Mouse (Mus musculus) heart, embryonic 11.5 days (tissue): ENCODE data around the gene Adap2. TPM values are rescaled to one million over a fixed set of nuclear protein-coding genes. Genes with fewer than 3 reads are reported as not detected.
A peak's percentile ranks its signal among the peaks of the same experiment; 100 is the strongest.
"Not testable (repeated sequence)": the region's sequence is repeated elsewhere in the genome, so short reads cannot be mapped to it uniquely, and the experiment has no call there.

Experiments used
- ATAC-seq: fragments of 200-750 bp; cut with Nextera tagmentation; replicated peaks from 2 replicates; pipeline ENCODE4 v1.8.0; 2017; ENCODE audit warnings: moderate library complexity; ENCODE audit not compliant: insufficient number of reproducible peaks, low FRiP score, low TSS enrichment
- H3K27ac ChIP-seq: fragments of 300-500 bp; sonication (generic); 2 replicates; pipeline ENCODE4 v1.5.1; 2014; ENCODE audit warnings: mild to moderate bottlenecking, low read depth, low read length
- H3K27me3 ChIP-seq: fragments of 300-500 bp; sonication (generic); 2 replicates; pipeline ENCODE4 v1.6.1; 2014; ENCODE audit warnings: mild to moderate bottlenecking, low read length, mixed read lengths; ENCODE audit not compliant: control insufficient read depth, insufficient read depth
- H3K36me3 ChIP-seq: fragments of 300-500 bp; sonication (generic); 2 replicates; pipeline ENCODE4 v1.6.1; 2014; ENCODE audit warnings: mild to moderate bottlenecking, low read length, moderate library complexity, mixed read lengths; ENCODE audit not compliant: control insufficient read depth, insufficient read depth
- H3K4me1 ChIP-seq: fragments of 300-500 bp; sonication (generic); 2 replicates; pipeline ENCODE4 v1.6.1; 2014; ENCODE audit warnings: low read length; ENCODE audit not compliant: control insufficient read depth, insufficient read depth
- H3K4me2 ChIP-seq: fragments of 300-500 bp; sonication (generic); 2 replicates; pipeline ENCODE4 v1.6.1; 2014; ENCODE audit warnings: mild to moderate bottlenecking, moderate library complexity
- H3K4me3 ChIP-seq: fragments of 300-500 bp; sonication (generic); 2 replicates; pipeline ENCODE4 v1.5.1; 2014; ENCODE audit warnings: low read depth, low read length
- H3K9ac ChIP-seq: fragments of 300-500 bp; sonication (generic); 2 replicates; pipeline ENCODE4 v1.6.1; 2014; ENCODE audit warnings: mild to moderate bottlenecking, low read depth, low read length, moderate library complexity
- H3K9me3 ChIP-seq: fragments of 300-500 bp; sonication (generic); replicated peaks from 2 replicates; pipeline ENCODE4 v1.6.1; 2016; ENCODE audit warnings: low read length; ENCODE audit not compliant: control insufficient read depth
- WGBS: fragments of 180-500 bp; shearing (Covaris S2); extraction: QIAGEN DNeasy Blood & Tissue Kit; methylation state at CpG from one replicate; pipeline ENCODE4 v1.1.7; 2014; ENCODE audit not compliant: insufficient replicate concordance; 5-methylcytosine and 5-hydroxymethylcytosine counted together
- polyA plus RNA-seq: library from polyadenylated mRNA; unstranded; fragments of >200 nt; fragmentation: Nextera tagmentation; extraction: Ambion mirVana; gene quantifications from 2 replicates; pipeline ENCODE4 v1.2.1, GENCODE M21; 2014

Adap2 gene
- polyA plus RNA-seq, 1 experiment from 2014 or later: 0.73 TPM

DNA sequence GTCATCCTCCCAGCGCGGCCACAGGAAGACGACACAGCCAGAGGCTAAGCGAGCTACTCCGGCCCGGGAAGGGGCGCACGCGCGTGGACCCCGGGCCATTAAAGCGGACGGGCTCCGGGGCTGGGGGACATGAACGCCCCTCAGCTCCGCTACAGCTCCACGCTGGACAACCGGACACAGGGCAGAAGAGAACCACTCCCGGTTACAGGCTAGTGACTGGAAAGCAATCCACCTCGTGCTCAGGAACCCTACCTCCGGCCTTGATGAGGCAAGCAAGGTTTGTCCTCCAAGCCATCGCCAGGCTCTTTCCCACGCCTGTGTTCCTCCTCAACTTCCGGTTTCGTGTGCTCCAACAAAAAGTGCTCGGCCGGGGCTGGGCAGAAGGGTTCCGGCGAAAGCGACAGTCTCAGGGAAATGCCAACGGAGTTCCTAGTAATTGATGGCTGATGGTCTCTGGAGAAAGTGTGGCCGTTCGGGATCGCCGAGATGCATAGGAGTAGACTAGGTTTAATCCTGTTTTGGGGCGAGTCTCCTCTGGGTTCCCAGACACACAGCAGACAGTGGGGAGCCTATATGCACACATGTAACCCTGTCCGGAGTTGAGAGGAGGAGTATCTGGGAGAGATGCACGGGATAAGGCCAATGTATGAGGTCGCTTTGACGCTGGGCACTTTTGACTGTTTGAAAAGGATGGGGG lies 11.9 kb upstream of the Adap2 start, which contains the start of gene Tefm:
TSS of gene Tefm (minus strand) at position 351 of the 697 bp plus-strand sequence.
- ATAC-seq: peak; percentile 72

DNA sequence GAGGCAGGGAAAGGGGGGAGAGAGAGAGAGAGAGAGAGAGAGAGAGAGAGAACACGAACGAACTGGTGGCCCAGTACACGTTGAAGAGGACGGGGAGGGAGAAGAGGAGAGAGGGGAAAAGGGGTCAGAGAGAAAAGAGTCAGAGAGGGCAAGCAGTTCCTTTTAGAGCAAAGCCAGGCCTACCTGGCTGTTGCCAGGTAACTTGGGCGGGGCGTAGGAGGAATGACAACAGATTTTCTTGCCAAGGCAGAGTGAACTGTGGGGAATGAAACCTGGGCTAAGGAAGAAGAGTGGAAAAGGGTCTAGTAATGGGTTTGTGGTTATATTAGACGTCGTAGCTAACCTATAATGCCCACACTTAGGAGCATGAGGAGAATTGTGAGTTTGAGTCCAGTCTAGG lies 11.0 kb upstream of the Adap2 start:
- ATAC-seq: no peak
- Histone ChIP-seq H3K4me2 (peak overlapping the region; percentile 68), H3K4me3 (peak overlapping the region; percentile 77), H3K27ac (no peak overlapping the region), H3K4me1 (0 out of 2 replicates have a peak, but pooled peaks cover 2% of the 10 kb centered on the region), H3K9me3 (no peaks in the 10 kb centered on the region), H3K27me3 (no peaks in the 10 kb centered on the region), H3K36me3 (0 out of 2 replicates have a peak, but pooled peaks cover 2% of the 10 kb centered on the region), H3K9ac (no peak overlapping the region)
- 37% methylated on average over 8 of the region's 8 CpGs for WGBS

More for the DNA sequence above, 11.9 kb upstream of the Adap2 start, which contains the start of gene Tefm:
- no peaks in the 10 kb centered on the region for H3K27me3 ChIP-seq
- H3K27ac ChIP-seq: peak within 1 kb of the TSS; percentile 76
- peak within 1 kb of the TSS; percentile 68 for H3K4me2 ChIP-seq
- H3K9me3 ChIP-seq: no peaks in the 10 kb centered on the region
- peak within 1 kb of the TSS; percentile 77 for H3K4me3 ChIP-seq
- 0 out of 2 replicates have a peak, but pooled peaks cover 6% of the 10 kb centered on the region for H3K36me3 ChIP-seq
- 0 out of 2 replicates have a peak, but pooled peaks cover 2% of the 10 kb centered on the region for H3K4me1 ChIP-seq
- WGBS: under 1% methylated on average over 40 of the region's 40 CpGs
- peak within 1 kb of the TSS; percentile 88 for H3K9ac ChIP-seq

GRCm38 (mm10) chr11:80145787-80146275 lies 8.1 kb upstream of the Adap2 start:
- no peak overlapping the region for H3K27ac ChIP-seq

GRCm38 (mm10) chr11:80147748-80148147 lies 6.2 kb upstream of the Adap2 start:
- H3K9me3 ChIP-seq: no peaks in the 10 kb centered on the region
- ATAC-seq: no peak
- H3K27ac ChIP-seq: no peak overlapping the region
- peaks cover 8% of the 10 kb centered on the region; the same call in 1 of the 2 replicates for H3K27me3 ChIP-seq
- no peak overlapping the region for H3K9ac ChIP-seq
- H3K4me3 ChIP-seq: no peak overlapping the region
- 65% methylated on average over 6 of the region's 6 CpGs for WGBS
- no peaks in the 10 kb centered on the region for H3K36me3 ChIP-seq
- 0 out of 2 replicates have a peak, but pooled peaks cover 2% of the 10 kb centered on the region for H3K4me1 ChIP-seq
- no peak overlapping the region for H3K4me2 ChIP-seq

More at GRCm38 (mm10) chr11:80145787-80146275, 8.1 kb upstream of the Adap2 start:
- Histone ChIP-seq H3K36me3 (no peaks in the 10 kb centered on the region), H3K27me3 (no peaks in the 10 kb centered on the region), H3K4me1 (0 out of 2 replicates have a peak, but pooled peaks cover 2% of the 10 kb centered on the region), H3K9me3 (no peaks in the 10 kb centered on the region), H3K4me2 (no peak overlapping the region), H3K9ac (no peak overlapping the region), H3K4me3 (no peak overlapping the region)
- WGBS: 53% methylated on average over 10 of the region's 10 CpGs
- ATAC-seq: no peak

DNA sequence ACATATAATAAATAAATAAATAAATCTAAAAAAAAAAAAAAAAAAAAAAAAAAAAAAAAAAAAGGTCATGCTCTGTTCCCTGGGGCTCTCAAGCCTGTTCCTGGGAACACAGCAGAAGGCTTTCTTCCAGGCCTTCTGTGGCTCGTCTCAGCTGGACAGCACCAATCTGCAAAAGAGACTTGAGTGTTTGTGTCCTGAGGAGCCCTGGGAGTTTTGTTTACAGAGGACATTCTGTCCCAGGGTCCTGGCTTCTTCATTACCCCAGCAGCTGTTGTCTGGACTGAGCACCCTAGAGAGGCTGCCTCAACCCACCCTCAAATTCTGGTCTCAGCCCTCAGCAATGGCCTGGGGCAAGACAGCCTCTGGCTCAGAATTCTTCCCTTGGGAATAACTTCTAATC lies 5.6 kb upstream of the Adap2 start:
- no peak overlapping the region for H3K9ac ChIP-seq
- H3K4me2 ChIP-seq: no peak overlapping the region
- H3K27ac ChIP-seq: no peak overlapping the region
- H3K4me3 ChIP-seq: no peak overlapping the region
- no peak for ATAC-seq
- H3K9me3 ChIP-seq: no peaks in the 10 kb centered on the region
- no peaks in the 10 kb centered on the region for H3K36me3 ChIP-seq
- no peaks in the 10 kb centered on the region for H3K4me1 ChIP-seq
- 29% methylated on average over 1 of the region's 1 CpGs for WGBS
- peaks cover 12% of the 10 kb centered on the region for H3K27me3 ChIP-seq

GRCm38 (mm10) chr11:80148974-80149373 lies 4.9 kb upstream of the Adap2 start:
- not testable (repeated sequence) for H3K4me3 ChIP-seq, H3K4me1 ChIP-seq, H3K9ac ChIP-seq, H3K9me3 ChIP-seq, ATAC-seq, H3K27ac ChIP-seq, H3K36me3 ChIP-seq, H3K4me2 ChIP-seq
- WGBS: 62% methylated on average over 2 of the region's 4 CpGs
- H3K27me3 ChIP-seq: peaks cover 17% of the 10 kb centered on the region

GRCm38 (mm10) chr11:80149412-80150023 lies 4.4 kb upstream of the Adap2 start:
- no peaks in the 10 kb centered on the region for H3K9me3 ChIP-seq
- peaks cover 2% of the 10 kb centered on the region; the same call in 1 of the 2 replicates for H3K4me1 ChIP-seq
- H3K27ac ChIP-seq: no peak overlapping the region
- no peak overlapping the region for H3K4me3 ChIP-seq
- peaks cover 23% of the 10 kb centered on the region for H3K27me3 ChIP-seq
- H3K4me2 ChIP-seq: no peak overlapping the region
- WGBS: 73% methylated on average over 8 of the region's 8 CpGs
- no peak for ATAC-seq
- H3K36me3 ChIP-seq: no peaks in the 10 kb centered on the region
- no peak overlapping the region for H3K9ac ChIP-seq

GRCm38 (mm10) chr11:80150566-80150965 lies 3.3 kb upstream of the Adap2 start:
- Histone ChIP-seq H3K4me1 (peaks cover 2% of the 10 kb centered on the region; the same call in 1 of the 2 replicates), H3K36me3 (no peaks in the 10 kb centered on the region), H3K4me3 (no peak overlapping the region), H3K9me3 (no peaks in the 10 kb centered on the region), H3K9ac (no peak overlapping the region), H3K4me2 (no peak overlapping the region), H3K27ac (no peak overlapping the region), H3K27me3 (peaks cover 33% of the 10 kb centered on the region)
- no peak for ATAC-seq
- 72% methylated on average over 5 of the region's 5 CpGs for WGBS
